Mouse (Mus musculus) lung, adult 2 months (tissue): ENCODE measurements around the gene Sema4f.

Source experiments
- CTCF ChIP-seq: fragments of 200-500 bp; IDR thresholded peaks from 2 replicates; pipeline ENCODE4 v1.5.1; 2011; ENCODE audit warnings: mild to moderate bottlenecking, low read length, control low read depth; ENCODE audit not compliant: insufficient read depth
- POLR2A ChIP-seq: fragments of 200-500 bp; IDR thresholded peaks from 2 replicates; pipeline ENCODE4 v1.6.1; 2011; ENCODE audit warnings: low read depth, mild to moderate bottlenecking, control low read depth, low read length, borderline replicate concordance; ENCODE audit errors: extremely low read depth

GRCm38 (mm10) chr6:82898227-82898626 is 41.3 kb downstream of the Sema4f start:
- no peak for TF ChIP-seq CTCF
- TF ChIP-seq POLR2A = no peak
